Mouse (Mus musculus): ENCODE measurements around the gene Ubxn7.
"Not testable (repeated sequence)": the region's sequence is repeated elsewhere in the genome, so short reads cannot be mapped to it uniquely, and the experiment has no call there.

Ubxn7 gene

GRCm38 (mm10) chr16:32332040-32332555, at the start of gene Ubxn7:
TSS of gene Ubxn7 (plus strand) at chr16:32332257.
- peak; percentile 99 for DNase-seq (ENCODE audit: low read depth, low spot score)

GRCm38 (mm10) chr16:32282608-32283007, 49.4 kb upstream of the Ubxn7 start:
- DNase-seq (ENCODE audit: low read depth, low spot score) = no peak

GRCm38 (mm10) chr16:32291821-32292220, 40.2 kb upstream of the Ubxn7 start:
- DNase-seq (ENCODE audit: low read depth, low spot score) = no peak

GRCm38 (mm10) chr16:32299617-32300016, 32.4 kb upstream of the Ubxn7 start:
- not testable (repeated sequence) for DNase-seq (ENCODE audit: low read depth, low spot score)

- DNase-seq (ENCODE audit: low read depth, low spot score) = no peak
Measured at GRCm38 (mm10) chr16:32303046-32303445, 29.0 kb upstream of the Ubxn7 start.

- no peak for DNase-seq (ENCODE audit: low read depth, low spot score)
Measured at GRCm38 (mm10) chr16:32303886-32304285, 28.2 kb upstream of the Ubxn7 start.

- no peak for DNase-seq (ENCODE audit: low read depth, low spot score)
Measured at GRCm38 (mm10) chr16:32311970-32312369, 20.1 kb upstream of the Ubxn7 start.

- DNase-seq (ENCODE audit: low read depth, low spot score) = no peak
Measured at GRCm38 (mm10) chr16:32312386-32312785, 19.7 kb upstream of the Ubxn7 start.

- DNase-seq (ENCODE audit: low read depth, low spot score) = no peak
Measured at GRCm38 (mm10) chr16:32312859-32313258, 19.2 kb upstream of the Ubxn7 start.

GRCm38 (mm10) chr16:32316601-32317000, 15.5 kb upstream of the Ubxn7 start:
- DNase-seq (ENCODE audit: low read depth, low spot score) = no peak

GRCm38 (mm10) chr16:32323953-32324352, 8.1 kb upstream of the Ubxn7 start:
- no peak for DNase-seq (ENCODE audit: low read depth, low spot score)

- no peak for DNase-seq (ENCODE audit: low read depth, low spot score)
Measured at GRCm38 (mm10) chr16:32330876-32331670, 984 bp upstream of the Ubxn7 start.

- peak; percentile 67 for DNase-seq (ENCODE audit: low read depth, low spot score)
Measured at GRCm38 (mm10) chr16:32332556-32333511, 777 bp downstream of the Ubxn7 start.

- no peak for DNase-seq (ENCODE audit: low read depth, low spot score)
Measured at GRCm38 (mm10) chr16:32335146-32335545, 3.1 kb downstream of the Ubxn7 start.

GRCm38 (mm10) chr16:32336026-32336780, 4.1 kb downstream of the Ubxn7 start:
- no peak for DNase-seq (ENCODE audit: low read depth, low spot score)

- no peak for DNase-seq (ENCODE audit: low read depth, low spot score)
Measured at GRCm38 (mm10) chr16:32337001-32337400, 4.9 kb downstream of the Ubxn7 start.

- peak; percentile 12 for DNase-seq (ENCODE audit: low read depth, low spot score)
Measured at GRCm38 (mm10) chr16:32340451-32340850, 8.4 kb downstream of the Ubxn7 start.

GRCm38 (mm10) chr16:32345521-32345920, 13.5 kb downstream of the Ubxn7 start:
- DNase-seq (ENCODE audit: low read depth, low spot score) = peak; percentile 34

- no peak for DNase-seq (ENCODE audit: low read depth, low spot score)
Measured at GRCm38 (mm10) chr16:32350776-32351175, 18.7 kb downstream of the Ubxn7 start.

GRCm38 (mm10) chr16:32363530-32363929, 31.5 kb downstream of the Ubxn7 start:
- no peak for DNase-seq (ENCODE audit: low read depth, low spot score)

- peak; percentile 36 for DNase-seq (ENCODE audit: low read depth, low spot score)
Measured at GRCm38 (mm10) chr16:32371351-32371750, 39.3 kb downstream of the Ubxn7 start.
